Mouse (Mus musculus) thymus, postnatal 14 days (tissue): ENCODE results near the gene Ccna1.

ENCODE experiments used
- DNase-seq: peaks from one replicate; pipeline ENCODE4 v3.0.0; 2021

Gene Ccna1

GRCm38 (mm10) chr3:55064396-55064795 is 9.1 kb upstream of the Ccna1 start:
- DNase-seq: peak; percentile 71

GRCm38 (mm10) chr3:55062653-55063052 is 7.4 kb upstream of the Ccna1 start:
- no peak for DNase-seq

GRCm38 (mm10) chr3:55056376-55056775 is 1.1 kb upstream of the Ccna1 start:
- DNase-seq: no peak

GRCm38 (mm10) chr3:55055747-55056120 is 433 bp upstream of the Ccna1 start:
- no peak for DNase-seq

- DNase-seq: no peak
Measured at GRCm38 (mm10) chr3:55054231-55054630, 1.1 kb downstream of the Ccna1 start.

- DNase-seq: no peak
Measured at GRCm38 (mm10) chr3:55044601-55045370, 10.5 kb downstream of the Ccna1 start.

- no peak for DNase-seq
Measured at GRCm38 (mm10) chr3:55037608-55038007, 17.7 kb downstream of the Ccna1 start.

- DNase-seq: no peak
Measured at GRCm38 (mm10) chr3:55027271-55027840, 27.9 kb downstream of the Ccna1 start.

- no peak for DNase-seq
Measured at GRCm38 (mm10) chr3:55025502-55025901, 29.8 kb downstream of the Ccna1 start.

- DNase-seq: no peak
Measured at GRCm38 (mm10) chr3:55023347-55023746, 32.0 kb downstream of the Ccna1 start.

GRCm38 (mm10) chr3:55022247-55022646 is 33.1 kb downstream of the Ccna1 start:
- no peak for DNase-seq

GRCm38 (mm10) chr3:55012536-55012935 is 42.8 kb downstream of the Ccna1 start:
- DNase-seq: no peak

- no peak for DNase-seq
Measured at GRCm38 (mm10) chr3:55011681-55012080, 43.6 kb downstream of the Ccna1 start.

GRCm38 (mm10) chr3:55008965-55009741 is 46.1 kb downstream of the Ccna1 start:
- no peak for DNase-seq

GRCm38 (mm10) chr3:55004036-55004435 is 51.3 kb downstream of the Ccna1 start:
- no peak for DNase-seq

GRCm38 (mm10) chr3:55001677-55002076 is 53.6 kb downstream of the Ccna1 start:
- DNase-seq: no peak
